Mouse (Mus musculus) liver, adult (tissue): ENCODE results near the gene Tmppe.

Experiments used
- GATA4 ChIP-seq: IDR thresholded peaks from 2 replicates; pipeline ENCODE4 v1.6.1; 2014; ENCODE audit warnings: mild to moderate bottlenecking, low read length; ENCODE audit not compliant: insufficient replicate concordance

Gene Tmppe

GRCm38 (mm10) chr9:114420443-114420842 is 19.5 kb downstream of the Tmppe start:
- TF ChIP-seq GATA4 = no peak

GRCm38 (mm10) chr9:114421045-114421444 is 20.1 kb downstream of the Tmppe start:
- no peak for TF ChIP-seq GATA4

- no peak for TF ChIP-seq GATA4
These were observed 20.9 kb downstream of the Tmppe start for GRCm38 (mm10) chr9:114421797-114422196.

- TF ChIP-seq GATA4 = no peak
These were observed 24.7 kb downstream of the Tmppe start for GRCm38 (mm10) chr9:114425576-114425975.

GRCm38 (mm10) chr9:114426201-114426600 is 25.3 kb downstream of the Tmppe start:
- no peak for TF ChIP-seq GATA4

GRCm38 (mm10) chr9:114427425-114427824 is 26.5 kb downstream of the Tmppe start:
- no peak for TF ChIP-seq GATA4

GRCm38 (mm10) chr9:114428103-114428834 is 27.4 kb downstream of the Tmppe start:
- TF ChIP-seq GATA4 = no peak

- TF ChIP-seq GATA4 = no peak
These were observed 34.8 kb downstream of the Tmppe start for GRCm38 (mm10) chr9:114435668-114436067.

- TF ChIP-seq GATA4 = no peak
These were observed 39.6 kb downstream of the Tmppe start for GRCm38 (mm10) chr9:114440548-114440947.

GRCm38 (mm10) chr9:114442225-114442624 is 41.3 kb downstream of the Tmppe start:
- no peak for TF ChIP-seq GATA4

GRCm38 (mm10) chr9:114442893-114443292 is 42.0 kb downstream of the Tmppe start:
- no peak for TF ChIP-seq GATA4

GRCm38 (mm10) chr9:114443351-114443750 is 42.4 kb downstream of the Tmppe start:
- no peak for TF ChIP-seq GATA4

- TF ChIP-seq GATA4 = no peak
These were observed 46.0 kb downstream of the Tmppe start for GRCm38 (mm10) chr9:114446887-114447286.

- TF ChIP-seq GATA4 = no peak
These were observed 47.8 kb downstream of the Tmppe start for GRCm38 (mm10) chr9:114448700-114449099.

GRCm38 (mm10) chr9:114449120-114449754 is 48.3 kb downstream of the Tmppe start:
- no peak for TF ChIP-seq GATA4

GRCm38 (mm10) chr9:114451615-114452014 is 50.7 kb downstream of the Tmppe start:
- no peak for TF ChIP-seq GATA4

- TF ChIP-seq GATA4 = no peak
These were observed 51.5 kb downstream of the Tmppe start for GRCm38 (mm10) chr9:114452418-114452817.
